Mouse (Mus musculus): ENCODE results near the gene Tie1. TPM values are rescaled to one million over a fixed set of nuclear protein-coding genes. Genes with fewer than 3 reads are reported as not detected.

Gene Tie1
- polyA plus RNA-seq, 1 experiment from 2014 or later = not detected

- no peaks in the 10 kb centered on the region for H3K27me3 ChIP-seq
- TF ChIP-seq CTCF (IDR thresholded peaks at IDR 0.05) = no peak
- ATAC-seq = no peak
- DNase-seq (ENCODE audit: low read depth, low spot score) = no peak
- POLR2A ChIA-PET = interaction anchor here (0.6 kb wide), 1 partner anchor 1283 kb away, joined by 3 read pairs; no protein-coding TSS in a partner anchor
- in situ Hi-C loops (cut with MboI; ENCODE audit: low pct_unique_long_range_greater_than_20kb) = no loop called here
- CTCF ChIA-PET = no interaction called here
These were observed 57.5 kb downstream of the Tie1 start for GRCm38 (mm10) chr4:118432332-118432731.

- no peaks in the 10 kb centered on the region for H3K27me3 ChIP-seq
- ChIA-PET POLR2A (interaction anchor here (1.2 kb wide), 1 partner anchor 8 kb away, joined by 3 read pairs; the partner anchor contains the start of gene Cdc20), CTCF (interaction anchor here (1.0 kb wide), 1 partner anchor 137 kb away, joined by 4 read pairs; no protein-coding TSS in a partner anchor)
- TF ChIP-seq CTCF (IDR thresholded peaks at IDR 0.05) = no peak
- in situ Hi-C loops (cut with MboI; ENCODE audit: low pct_unique_long_range_greater_than_20kb) = no loop called here
- ATAC-seq (no peak), DNase-seq (ENCODE audit: low read depth, low spot score) (no peak)
These were observed 60.5 kb downstream of the Tie1 start for GRCm38 (mm10) chr4:118429215-118429895.

GRCm38 (mm10) chr4:118428531-118429214 is 61.2 kb downstream of the Tie1 start:
- no peaks in the 10 kb centered on the region for H3K27me3 ChIP-seq
- ATAC-seq (peak; percentile 2), DNase-seq (ENCODE audit: low read depth, low spot score) (no peak)
- CTCF ChIA-PET = interaction anchor here (1.0 kb wide), 1 partner anchor 138 kb away, joined by 4 read pairs; no protein-coding TSS in a partner anchor
- TF ChIP-seq CTCF (IDR thresholded peaks at IDR 0.05) = no peak
- in situ Hi-C loops (cut with MboI; ENCODE audit: low pct_unique_long_range_greater_than_20kb) = no loop called here
- POLR2A ChIA-PET = interaction anchor here (1.2 kb wide), 1 partner anchor 8 kb away, joined by 3 read pairs; the partner anchor contains the start of gene Cdc20

- no peak for TF ChIP-seq CTCF (IDR thresholded peaks at IDR 0.05)
- CTCF ChIA-PET = interaction anchor here (1.0 kb wide), 1 partner anchor 139 kb away, joined by 4 read pairs; no protein-coding TSS in a partner anchor
- peak; percentile 91 for ATAC-seq
- in situ Hi-C loops (cut with MboI; ENCODE audit: low pct_unique_long_range_greater_than_20kb) = no loop called here
- no peak for DNase-seq (ENCODE audit: low read depth, low spot score)
- POLR2A ChIA-PET = interaction anchor here (0.6 to 1.8 kb wide), 4 partner anchors 8 to 844 kb away, joined by 3 to 7 read pairs (median 4); partner anchors contain the start of gene Cdc20
- H3K27me3 ChIP-seq = no peaks in the 10 kb centered on the region
These were observed 62.0 kb downstream of the Tie1 start, which contains the start of gene Elovl1 for GRCm38 (mm10) chr4:118427768-118428451. Elovl1 (plus strand) TSS chr4:118428093.

- ChIA-PET CTCF (no interaction called here), POLR2A (interaction anchor here (0.6 to 1.8 kb wide), 4 partner anchors 8 to 844 kb away, joined by 3 to 7 read pairs (median 4); no protein-coding TSS in a partner anchor)
- ATAC-seq = peak; percentile 31
- TF ChIP-seq CTCF (IDR thresholded peaks at IDR 0.05) = no peak
- no peak for DNase-seq (ENCODE audit: low read depth, low spot score)
- H3K27me3 ChIP-seq = no peaks in the 10 kb centered on the region
- in situ Hi-C loops (cut with MboI; ENCODE audit: low pct_unique_long_range_greater_than_20kb) = no loop called here
These were observed 62.5 kb downstream of the Tie1 start for GRCm38 (mm10) chr4:118427415-118427767.

- TF ChIP-seq CTCF (IDR thresholded peaks at IDR 0.05) = no peak
- ChIA-PET POLR2A (interaction anchor here (1.9 kb wide), 1 partner anchor 9 kb away, joined by 9 read pairs; no protein-coding TSS in a partner anchor), CTCF (no interaction called here)
- DNase-seq (ENCODE audit: low read depth, low spot score) = no peak
- in situ Hi-C loops (cut with MboI; ENCODE audit: low pct_unique_long_range_greater_than_20kb) = no loop called here
- H3K27me3 ChIP-seq = no peaks in the 10 kb centered on the region
- ATAC-seq = no peak
These were observed 64.5 kb downstream of the Tie1 start for GRCm38 (mm10) chr4:118425374-118425773.

- ATAC-seq = no peak
- DNase-seq (ENCODE audit: low read depth, low spot score) = no peak
- no peaks in the 10 kb centered on the region for H3K27me3 ChIP-seq
- POLR2A ChIA-PET = interaction anchor here (1.9 kb wide), 1 partner anchor 8 kb away, joined by 9 read pairs; no protein-coding TSS in a partner anchor
- in situ Hi-C loops (cut with MboI; ENCODE audit: low pct_unique_long_range_greater_than_20kb) = no loop called here
- TF ChIP-seq CTCF (IDR thresholded peaks at IDR 0.05) = no peak
- CTCF ChIA-PET = no interaction called here
These were observed 65.2 kb downstream of the Tie1 start for GRCm38 (mm10) chr4:118424541-118425160.

GRCm38 (mm10) chr4:118421384-118421783 is 68.5 kb downstream of the Tie1 start:
- no peak for DNase-seq (ENCODE audit: low read depth, low spot score)
- TF ChIP-seq CTCF (IDR thresholded peaks at IDR 0.05) = no peak
- POLR2A ChIA-PET = no interaction called here
- H3K27me3 ChIP-seq = no peaks in the 10 kb centered on the region
- in situ Hi-C loops (cut with MboI; ENCODE audit: low pct_unique_long_range_greater_than_20kb) = no loop called here
- CTCF ChIA-PET = interaction anchor here (0.9 to 1.0 kb wide), 3 partner anchors 20 to 155 kb away, joined by 3 read pairs; no protein-coding TSS in a partner anchor
- ATAC-seq = no peak

Other genes starting within 250 kb of the Tie1 start
- 5.9 TPM for gene Ptprf, start 198.7 kb downstream of the Tie1 start, polyA plus RNA-seq (2021)
- gene Szt2, start 80.8 kb downstream of the Tie1 start, polyA plus RNA-seq (2021) = 14.7 TPM
- 44.5 TPM for gene Med8, start 80.7 kb downstream of the Tie1 start, polyA plus RNA-seq (2021)
- gene Elovl1, start 62.0 kb downstream of the Tie1 start, polyA plus RNA-seq (2021) = 63.5 TPM
- 60.1 TPM for gene Cdc20, start 52.7 kb downstream of the Tie1 start, polyA plus RNA-seq (2021)
- not detected for gene Mpl, start 32.5 kb downstream of the Tie1 start, polyA plus RNA-seq (2021)
- gene 2610528J11Rik, start 36.9 kb upstream of the Tie1 start, polyA plus RNA-seq (2021) = not detected
- gene Tmem125, start 54.0 kb upstream of the Tie1 start, polyA plus RNA-seq (2021) = 0.42 TPM
- 0.04 TPM for gene Cfap57, start 130.7 kb upstream of the Tie1 start, polyA plus RNA-seq (2021)
- 75.4 TPM for gene Ebna1bp2, start 130.7 kb upstream of the Tie1 start, polyA plus RNA-seq (2021)
- gene Olfr62, start 168.9 kb upstream of the Tie1 start, polyA plus RNA-seq (2021) = not detected
- not detected for gene Olfr1342, start 202.7 kb upstream of the Tie1 start, polyA plus RNA-seq (2021)
- gene Olfr1341, start 213.5 kb upstream of the Tie1 start, polyA plus RNA-seq (2021) = not detected
- gene Olfr1340, start 230.1 kb upstream of the Tie1 start, polyA plus RNA-seq (2021) = not detected
- gene Olfr1339, start 242.1 kb upstream of the Tie1 start, polyA plus RNA-seq (2021) = not detected

All from Patski (cell line).